Mouse (Mus musculus) bone marrow macrophage, adult 2 months (primary cell): ENCODE measurements around the gene Cisd2.

Experiments
- CTCF ChIP-seq: IDR thresholded peaks from 2 replicates; pipeline ENCODE4 v1.5.1; 2012; ENCODE audit warnings: low read depth, mild to moderate bottlenecking, low read length, moderate library complexity
- POLR2A ChIP-seq: IDR thresholded peaks from 2 replicates; pipeline ENCODE4 v1.6.1; 2012; ENCODE audit warnings: mild to moderate bottlenecking, low read depth, low read length, borderline replicate concordance

DNA sequence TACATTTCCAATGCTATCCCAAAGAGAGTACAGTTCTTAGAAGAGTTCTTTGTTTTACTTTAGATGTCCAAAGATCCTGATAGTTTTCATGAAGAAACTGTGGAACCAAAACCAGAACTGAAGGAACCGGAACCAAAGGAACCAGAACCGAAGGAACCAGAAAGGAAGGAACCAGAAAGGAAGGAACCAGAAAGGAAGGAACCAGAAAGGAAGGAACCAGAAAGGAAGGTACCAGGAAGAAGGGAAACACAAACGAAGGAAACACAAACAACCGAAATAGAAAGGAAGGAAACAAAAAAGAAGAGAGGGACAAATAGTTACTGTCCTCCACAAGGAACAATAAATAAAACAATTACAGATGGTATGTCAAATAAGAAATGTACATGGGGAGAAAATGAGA lies 66.3 kb downstream of the Cisd2 start:
- TF ChIP-seq CTCF = no peak
- no peak for TF ChIP-seq POLR2A
